Mouse (Mus musculus) c-Kit-positive CD71-negative TER-119-negative erythroid progenitor cells, embryonic 14.5 days (primary cell): Measurements from ENCODE around the gene Snd1.

Experiments used
- DNase-seq: peaks from one replicate; pipeline ENCODE4 v3.0.0-alpha.2; 2013; ENCODE audit warnings: low read depth

Snd1 gene

GRCm38 (mm10) chr6:28474839-28475238, at the start of gene Snd1:
Snd1 (plus strand) TSS chr6:28475139.
- no peak for DNase-seq

GRCm38 (mm10) chr6:28427096-28427839, 47.7 kb upstream of the Snd1 start, which contains the start of gene Fscn3:
Fscn3 (plus strand) TSS chr6:28427789.
- DNase-seq = no peak

GRCm38 (mm10) chr6:28428290-28428689, 46.6 kb upstream of the Snd1 start, which contains the start of gene Gcc1:
Gcc1 (minus strand) TSS chr6:28428390.
- no peak for DNase-seq

- DNase-seq = no peak
Observed at GRCm38 (mm10) chr6:28429870-28430269, 45.1 kb upstream of the Snd1 start.

- DNase-seq = no peak
Observed at GRCm38 (mm10) chr6:28430795-28431537, 44.0 kb upstream of the Snd1 start.

GRCm38 (mm10) chr6:28431538-28431855, 43.4 kb upstream of the Snd1 start:
- no peak for DNase-seq

- no peak for DNase-seq
Observed at GRCm38 (mm10) chr6:28447937-28448336, 27.0 kb upstream of the Snd1 start.

- no peak for DNase-seq
Observed at GRCm38 (mm10) chr6:28449253-28449652, 25.7 kb upstream of the Snd1 start, which contains the start of gene Pax4. Pax4 (minus strand) TSS chr6:28449353.

GRCm38 (mm10) chr6:28450481-28450880, 24.5 kb upstream of the Snd1 start:
- DNase-seq = no peak

GRCm38 (mm10) chr6:28450977-28451376, 24.0 kb upstream of the Snd1 start:
- no peak for DNase-seq

- DNase-seq = no peak
Observed at GRCm38 (mm10) chr6:28459221-28459668, 15.7 kb upstream of the Snd1 start.

- peak; percentile 14 for DNase-seq
Observed at GRCm38 (mm10) chr6:28460534-28460933, 14.4 kb upstream of the Snd1 start.

- no peak for DNase-seq
Observed at GRCm38 (mm10) chr6:28464630-28465029, 10.3 kb upstream of the Snd1 start.

- no peak for DNase-seq
Observed at GRCm38 (mm10) chr6:28470017-28470602, 4.8 kb upstream of the Snd1 start.

- DNase-seq = no peak
Observed at GRCm38 (mm10) chr6:28470621-28471020, 4.3 kb upstream of the Snd1 start.

GRCm38 (mm10) chr6:28471284-28472035, 3.5 kb upstream of the Snd1 start:
- no peak for DNase-seq

- no peak for DNase-seq
Observed at GRCm38 (mm10) chr6:28474211-28474610, 728 bp upstream of the Snd1 start.

GRCm38 (mm10) chr6:28479865-28480751, 5.2 kb downstream of the Snd1 start:
- peak; percentile 99 for DNase-seq

- no peak for DNase-seq
Observed at GRCm38 (mm10) chr6:28480752-28481492, 6.0 kb downstream of the Snd1 start.

- DNase-seq = no peak
Observed at GRCm38 (mm10) chr6:28482711-28483315, 7.9 kb downstream of the Snd1 start.
